Mouse (Mus musculus) ES-E14 (cell line): ENCODE results near the gene Ptprj. TPM values are rescaled to one million over a fixed set of nuclear protein-coding genes. Genes with fewer than 3 reads are reported as not detected.

Source experiments
- DNase-seq: peaks from one replicate; pipeline ENCODE4 v3.0.0-alpha.2; 2013; ENCODE audit warnings: low read depth, low spot score
- H3K27ac ChIP-seq: 2 replicates; pipeline ENCODE4 v1.5.1; 2012; ENCODE audit warnings: low read depth, mild to moderate bottlenecking, low read length, moderate library complexity, mixed read lengths; ENCODE audit not compliant: poor library complexity, insufficient read depth, severe bottlenecking
- H3K36me3 ChIP-seq: 2 replicates; pipeline ENCODE4 v1.6.1; 2012; ENCODE audit warnings: mild to moderate bottlenecking, low read length, moderate library complexity, mixed read lengths; ENCODE audit not compliant: control insufficient read depth, poor library complexity, insufficient read depth, severe bottlenecking
- H3K4me1 ChIP-seq, 2 experiments: fragments of 150-350 bp in 1 of 2; sonication (generic) in 1 of 2; 2 replicates each; pipeline ENCODE4 v1.6.1; 2012; ENCODE audit warnings: low read length in 2 of 2, mild to moderate bottlenecking in 1 of 2, mixed read lengths in 1 of 2; ENCODE audit not compliant: control insufficient read depth in 2 of 2, insufficient read depth in 2 of 2, poor library complexity in 1 of 2
- H3K4me3 ChIP-seq, 2 experiments: fragments of 150-350 bp in 1 of 2; sonication (generic) in 1 of 2; 2 replicates each; pipeline ENCODE4 v1.5.1; 2012; ENCODE audit warnings: low read length in 2 of 2, low read depth in 1 of 2, mild to moderate bottlenecking in 1 of 2, mixed read lengths in 1 of 2; ENCODE audit not compliant: insufficient read depth in 1 of 2, poor library complexity in 1 of 2, severe bottlenecking in 1 of 2
- H3K9ac ChIP-seq: 2 replicates; pipeline ENCODE4 v1.6.1; 2012; ENCODE audit warnings: low read depth, mild to moderate bottlenecking, low read length, mixed read lengths; ENCODE audit not compliant: poor library complexity, insufficient read depth, severe bottlenecking
- H3K9me3 ChIP-seq: fragments of 150-350 bp; sonication (generic); 2 replicates; pipeline ENCODE4 v1.6.1; 2012; ENCODE audit warnings: low read depth, mild to moderate bottlenecking, low read length; ENCODE audit not compliant: control insufficient read depth, insufficient read depth
- CHD2 ChIP-seq: IDR thresholded peaks from 2 replicates; pipeline ENCODE4 v1.6.1; 2014; ENCODE audit warnings: mild to moderate bottlenecking, low read depth, low read length, inconsistent platforms
- HCFC1 ChIP-seq: IDR thresholded peaks from 2 replicates; pipeline ENCODE4 v1.6.1; 2012; ENCODE audit warnings: low read length, inconsistent platforms, borderline replicate concordance; ENCODE audit not compliant: insufficient read depth
- MAFK ChIP-seq: IDR thresholded peaks from 2 replicates; pipeline ENCODE4 v1.6.1; 2014; ENCODE audit warnings: mild to moderate bottlenecking, low read depth, low read length, inconsistent platforms; ENCODE audit not compliant: insufficient read depth
- ZC3H11A ChIP-seq: IDR thresholded peaks from 2 replicates; pipeline ENCODE4 v1.6.1; 2012; ENCODE audit warnings: low read depth, mild to moderate bottlenecking, inconsistent platforms, low read length, borderline replicate concordance
- ZNF384 ChIP-seq: IDR thresholded peaks from 2 replicates; pipeline ENCODE4 v1.6.1; 2012; ENCODE audit warnings: low read depth, low read length, inconsistent platforms
- in situ Hi-C, 2 experiments: fragments of 600-800 bp; cut with MboI; formaldehyde crosslinking; loops; one replicate each; pipeline ENCODE4 v1.15.1; 2025; ENCODE audit warnings: low sequenced_read_pairs in 2 of 2, inconsistent platforms in 1 of 2; ENCODE audit not compliant: unreplicated experiment in 2 of 2
- total RNA-seq: library from RNA; depleted of rRNA; stranded (reverse); fragments of 300-350 nt; gene quantifications from 2 replicates; pipeline ENCODE4 v1.2.3, GENCODE M21; 2012

Gene Ptprj
- total RNA-seq, 1 experiment: 10.7 TPM

DNA sequence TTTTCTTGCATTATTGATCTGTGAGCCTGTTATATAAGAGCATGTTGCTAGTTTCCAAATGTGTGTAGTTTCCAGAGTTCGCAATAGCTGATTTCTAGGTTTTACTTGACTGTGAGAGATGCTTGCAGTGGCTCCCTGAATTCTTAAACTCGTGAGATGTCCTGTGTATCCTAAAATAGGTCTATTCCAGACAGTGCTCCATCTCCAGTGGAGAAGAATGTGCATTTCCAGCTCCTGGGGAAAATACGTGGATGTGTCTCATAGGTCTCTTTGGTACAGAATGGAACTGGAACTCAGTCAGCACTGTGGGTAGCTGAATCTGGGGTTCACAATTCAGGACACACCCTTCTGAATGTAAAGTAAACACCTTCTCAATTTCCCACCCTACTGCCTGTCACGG, 107.7 kb downstream of the Ptprj start:
- in situ Hi-C loops: no loop called here
- Histone ChIP-seq H3K4me3 (no peak overlapping the region), H3K4me1 (0 out of 4 replicates have a peak, but pooled peaks cover 0 to 3% of the 10 kb centered on the region in 2 experiments), H3K9me3 (no peaks in the 10 kb centered on the region), H3K36me3 (no peaks in the 10 kb centered on the region), H3K27ac (no peak overlapping the region), H3K9ac (no peak overlapping the region)
- DNase-seq: no peak
- TF ChIP-seq HCFC1 (no peak), ZC3H11A (no peak), CHD2 (no peak), ZNF384 (no peak), MAFK (no peak)

GRCm38 (mm10) chr2:90470122-90470521, 110.3 kb downstream of the Ptprj start:
- no peak overlapping the region for H3K4me3 ChIP-seq
- DNase-seq: no peak
- H3K27ac ChIP-seq: no peak overlapping the region
- no peaks in the 10 kb centered on the region for H3K9me3 ChIP-seq
- H3K4me1 ChIP-seq: 0 out of 4 replicates have a peak, but pooled peaks cover 0 to 1% of the 10 kb centered on the region in 2 experiments
- H3K9ac ChIP-seq: no peak overlapping the region
- H3K36me3 ChIP-seq: no peaks in the 10 kb centered on the region
- in situ Hi-C loops: no loop called here
- TF ChIP-seq ZC3H11A (no peak), MAFK (no peak), CHD2 (no peak), ZNF384 (no peak), HCFC1 (no peak)

- in situ Hi-C loops: loop anchor here in 1 of 2 experiments (5.0 kb wide), 1 partner anchor 211 kb away; the partner anchor contains the start of gene Nup160
- Histone ChIP-seq H3K27ac (no peak overlapping the region), H3K4me3 (no peak overlapping the region), H3K9ac (no peak overlapping the region), H3K4me1 (0 out of 4 replicates have a peak, but pooled peaks cover 0 to 1% of the 10 kb centered on the region in 2 experiments), H3K9me3 (no peaks in the 10 kb centered on the region), H3K36me3 (no peaks in the 10 kb centered on the region)
- no peak for DNase-seq
- TF ChIP-seq ZC3H11A: no peak
- no peak for TF ChIP-seq ZNF384
- TF ChIP-seq HCFC1: no peak
- TF ChIP-seq MAFK: no peak
- TF ChIP-seq CHD2: no peak
Observed at GRCm38 (mm10) chr2:90466480-90466879, 114.0 kb downstream of the Ptprj start.

DNA sequence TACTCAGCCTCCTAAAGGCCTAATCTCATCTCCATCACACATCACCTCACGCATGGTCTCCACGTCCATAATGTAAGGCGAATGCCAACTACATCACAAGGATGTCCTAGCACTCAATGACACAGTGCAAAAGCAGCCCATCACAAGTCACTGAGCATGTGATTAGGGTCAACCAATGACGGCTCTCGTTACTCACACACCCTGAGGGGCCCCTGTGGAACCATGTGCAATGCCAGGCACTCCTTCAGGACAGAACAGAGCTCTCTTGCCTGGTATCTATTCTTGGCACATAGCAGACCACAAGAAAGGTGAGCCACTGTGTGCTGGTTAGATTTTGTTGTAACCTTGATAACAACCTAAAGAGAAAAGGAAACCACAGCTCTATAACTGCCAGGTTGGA, 116.7 kb downstream of the Ptprj start:
- no peaks in the 10 kb centered on the region for H3K4me1 ChIP-seq
- in situ Hi-C loops: no loop called here

More for the DNA sequence above, 116.7 kb downstream of the Ptprj start:
- no peak for DNase-seq
- H3K9me3 ChIP-seq: no peaks in the 10 kb centered on the region
- H3K4me3 ChIP-seq: no peak overlapping the region
- TF ChIP-seq ZNF384 (no peak), HCFC1 (no peak), ZC3H11A (no peak), CHD2 (no peak), MAFK (no peak)
- no peak overlapping the region for H3K27ac ChIP-seq
- H3K9ac ChIP-seq: no peak overlapping the region
- H3K36me3 ChIP-seq: no peaks in the 10 kb centered on the region; the same call in 1 of the 2 replicates
